Mouse (Mus musculus) bone marrow macrophage, adult 2 months (primary cell): ENCODE results near the gene Sirpa. TPM values are rescaled to one million over a fixed set of nuclear protein-coding genes. Genes with fewer than 3 reads are reported as not detected.

Experiments
- H3K27ac ChIP-seq: 2 replicates; pipeline ENCODE4 v1.5.1; 2012; ENCODE audit warnings: low read depth, low read length; ENCODE audit not compliant: insufficient read depth
- H3K4me1 ChIP-seq: 2 replicates; pipeline ENCODE4 v1.6.1; 2012; ENCODE audit warnings: low read length; ENCODE audit not compliant: control insufficient read depth, insufficient read depth
- H3K4me3 ChIP-seq: 2 replicates; pipeline ENCODE4 v1.5.1; 2012; ENCODE audit warnings: mild to moderate bottlenecking, low read length, moderate library complexity; ENCODE audit not compliant: insufficient read depth
- CTCF ChIP-seq: IDR thresholded peaks from 2 replicates; pipeline ENCODE4 v1.5.1; 2012; ENCODE audit warnings: low read depth, mild to moderate bottlenecking, low read length, moderate library complexity
- POLR2A ChIP-seq: IDR thresholded peaks from 2 replicates; pipeline ENCODE4 v1.6.1; 2012; ENCODE audit warnings: mild to moderate bottlenecking, low read depth, low read length, borderline replicate concordance
- polyA plus RNA-seq: library from polyadenylated mRNA; stranded (reverse); fragments of >200 nt; gene quantifications from 2 replicates; pipeline ENCODE4 v1.2.4, GENCODE M21; 2012; ENCODE audit not compliant: missing spikeins, insufficient read depth, insufficient read length

Gene Sirpa
- polyA plus RNA-seq, 1 experiment = 1,400 TPM

- TF ChIP-seq POLR2A = no peak
- TF ChIP-seq CTCF = no peak
- H3K27ac ChIP-seq = peak overlapping the region; percentile 100
- H3K4me1 ChIP-seq = peaks cover 50% of the 10 kb centered on the region
- peak overlapping the region; percentile 75 for H3K4me3 ChIP-seq
Measured at GRCm38 (mm10) chr2:129596555-129597172, 4.0 kb downstream of the Sirpa start.

GRCm38 (mm10) chr2:129597581-129597980 lies 4.9 kb downstream of the Sirpa start:
- Histone ChIP-seq H3K27ac (peak overlapping the region; percentile 100), H3K4me3 (peak overlapping the region; percentile 75), H3K4me1 (peaks cover 54% of the 10 kb centered on the region)
- TF ChIP-seq CTCF = no peak
- no peak for TF ChIP-seq POLR2A

DNA sequence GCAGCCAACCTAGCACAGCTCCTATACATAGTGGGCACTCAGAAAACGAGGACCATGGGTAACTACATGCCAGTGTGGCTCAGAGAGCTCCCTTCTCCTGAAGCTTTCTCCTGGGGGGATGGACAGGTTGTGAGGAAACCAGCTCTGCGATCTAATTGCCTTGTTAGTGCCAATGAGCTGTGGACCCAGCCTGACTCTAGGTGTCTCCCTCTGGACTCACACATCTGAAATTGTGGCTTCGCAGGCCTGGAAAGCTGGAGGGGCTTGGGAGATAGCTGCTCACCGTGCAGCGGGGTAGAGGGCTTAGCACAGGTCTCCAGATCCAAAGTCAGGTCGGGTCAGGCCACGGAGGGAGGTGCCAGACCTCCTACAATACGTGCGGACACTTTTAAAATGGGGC lies 5.5 kb downstream of the Sirpa start:
- Histone ChIP-seq H3K4me1 (peaks cover 59% of the 10 kb centered on the region), H3K27ac (peak overlapping the region; percentile 100), H3K4me3 (peak overlapping the region; percentile 75)
- TF ChIP-seq POLR2A (no peak), CTCF (no peak)

DNA sequence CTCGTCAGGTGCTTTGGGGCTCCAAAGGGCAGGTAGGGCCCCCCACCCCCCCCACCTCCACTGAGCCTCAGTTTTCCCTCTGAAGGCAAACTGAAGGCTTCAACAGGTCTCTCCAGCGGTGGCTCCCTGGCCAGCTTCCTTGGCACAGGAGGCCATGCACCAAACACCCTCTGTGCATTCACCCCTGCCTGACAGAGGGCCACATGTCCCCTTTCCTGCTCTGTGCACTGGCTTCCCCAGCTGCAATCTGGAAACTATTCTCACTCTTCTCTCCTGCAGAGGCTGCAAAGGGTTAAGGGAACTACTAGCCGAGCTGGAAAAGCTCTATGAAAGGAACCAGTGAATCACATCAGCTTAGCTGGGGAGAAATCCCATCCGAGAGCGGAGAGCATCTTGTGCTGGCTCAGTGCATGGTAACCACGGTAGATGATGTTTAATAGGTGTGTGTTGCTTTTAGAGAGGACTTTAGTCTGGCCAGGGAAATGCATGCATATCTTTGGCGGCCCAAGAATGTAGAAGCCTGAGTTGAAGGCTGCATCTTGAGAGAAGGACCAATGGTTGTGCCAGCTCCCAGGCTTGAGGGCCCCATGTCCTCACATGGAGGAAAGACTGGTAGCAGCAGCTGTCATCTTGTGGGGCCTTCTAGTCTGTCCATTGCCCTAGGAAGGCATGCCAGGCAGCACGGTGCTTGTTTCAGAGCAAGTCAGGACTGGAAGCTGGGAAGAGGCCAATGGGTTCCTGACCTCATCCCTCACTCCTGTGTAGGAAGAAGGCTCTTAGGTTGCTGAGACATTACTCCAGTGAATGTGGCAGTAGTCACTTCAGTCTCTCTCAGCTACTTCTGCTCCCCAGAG lies 6.8 kb downstream of the Sirpa start:
- TF ChIP-seq CTCF (no peak), POLR2A (no peak)
- peak overlapping the region; percentile 75 for H3K4me3 ChIP-seq
- peak overlapping the region; percentile 100 for H3K27ac ChIP-seq
- H3K4me1 ChIP-seq = peaks cover 71% of the 10 kb centered on the region

DNA sequence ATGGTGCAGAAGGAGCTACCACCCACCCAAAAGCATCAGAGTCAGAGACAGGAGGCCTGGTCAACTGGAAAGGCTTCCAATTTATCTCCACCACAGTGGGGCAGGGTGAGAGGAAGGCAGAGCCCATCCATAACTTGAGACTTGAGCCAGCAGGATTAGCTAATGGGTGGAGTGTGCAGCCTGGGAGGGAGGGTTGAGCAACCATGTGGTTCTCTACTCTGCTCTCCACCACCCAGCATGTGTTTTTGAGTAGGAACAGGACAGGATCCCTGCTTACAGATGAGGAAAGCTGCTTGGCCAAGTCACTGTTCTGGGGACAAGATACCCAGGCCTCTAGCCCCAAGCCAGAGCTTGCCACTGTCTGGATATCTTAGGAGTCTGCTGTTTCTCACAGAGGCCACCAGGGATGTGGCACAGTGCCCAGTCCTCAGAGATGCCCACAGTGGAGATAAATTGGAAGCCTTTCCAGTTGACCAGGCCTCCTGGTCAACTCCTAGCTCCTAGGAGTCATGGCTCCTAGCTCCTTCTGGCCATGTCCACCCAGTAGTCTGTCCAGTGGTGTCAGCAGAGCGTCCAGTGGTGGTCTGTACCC lies 8.5 kb downstream of the Sirpa start:
- peaks cover 80% of the 10 kb centered on the region for H3K4me1 ChIP-seq
- peak overlapping the region; percentile 63 for H3K27ac ChIP-seq
- no peak for TF ChIP-seq POLR2A
- no peak for TF ChIP-seq CTCF
- no peak overlapping the region for H3K4me3 ChIP-seq

DNA sequence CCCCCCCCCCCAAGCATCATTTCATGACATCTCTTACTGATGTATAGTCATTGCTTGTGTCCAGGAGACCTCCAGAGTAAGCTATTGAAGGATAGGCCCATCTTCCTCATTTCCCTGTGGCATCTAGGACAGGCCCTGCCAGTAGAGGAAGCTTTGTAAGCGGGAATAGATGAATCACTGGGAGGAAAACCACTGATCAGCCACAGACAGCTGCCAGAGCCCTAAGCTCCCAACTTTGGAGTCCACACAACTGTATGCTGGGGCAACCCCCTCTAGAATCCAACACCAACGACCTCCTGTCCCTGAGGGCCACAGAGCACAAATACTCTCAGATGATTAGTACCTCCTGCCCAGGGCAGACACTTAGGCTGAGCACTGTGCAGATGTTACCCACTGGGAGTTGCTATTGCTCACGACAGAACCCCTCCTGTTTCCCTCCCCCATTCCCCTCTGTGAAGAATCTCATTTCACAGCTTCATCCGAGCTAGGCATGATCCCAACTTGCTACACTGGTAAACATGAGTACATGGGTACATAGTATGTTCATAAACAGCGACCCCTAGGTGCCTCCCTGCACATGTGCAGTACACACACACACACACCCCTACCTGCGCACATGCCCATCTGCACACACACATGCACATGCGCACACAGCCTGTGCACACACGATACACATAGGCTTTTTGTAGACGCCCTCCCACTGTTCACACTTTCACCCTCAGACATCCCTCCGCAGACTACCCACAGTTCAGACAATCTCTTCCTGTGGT lies 9.4 kb downstream of the Sirpa start:
- peak overlapping the region; percentile 63 for H3K27ac ChIP-seq
- TF ChIP-seq POLR2A = no peak
- TF ChIP-seq CTCF = 0 out of 2 replicates have a peak, but pooled peaks have one; percentile 28
- peaks cover 85% of the 10 kb centered on the region for H3K4me1 ChIP-seq
- H3K4me3 ChIP-seq = 0 out of 2 replicates have a peak overlapping the region, but pooled peaks have one; percentile 3

DNA sequence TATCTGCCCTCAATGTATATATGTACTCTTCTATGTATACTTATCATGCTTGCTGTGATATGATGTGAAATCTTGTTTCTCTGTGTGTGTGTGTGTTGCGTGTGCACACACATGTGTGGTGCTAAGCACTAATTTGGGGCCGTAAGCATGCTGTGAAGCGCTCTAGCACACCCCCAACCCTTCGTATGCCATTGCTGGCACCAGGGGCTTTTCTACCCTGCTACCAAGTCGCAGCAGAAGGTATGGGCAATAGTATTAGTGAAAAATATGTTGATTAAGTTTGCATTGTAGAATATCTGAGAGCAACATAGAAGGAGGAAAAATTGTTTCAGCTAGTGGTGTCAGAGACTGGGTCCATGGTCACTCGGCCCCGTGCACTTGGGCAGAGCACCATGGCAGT lies 10.2 kb downstream of the Sirpa start:
- H3K4me3 ChIP-seq = no peak overlapping the region
- no peak for TF ChIP-seq POLR2A
- no peak for TF ChIP-seq CTCF
- H3K27ac ChIP-seq = 0 out of 2 replicates have a peak overlapping the region, but pooled peaks have one; percentile 0
- H3K4me1 ChIP-seq = peaks cover 84% of the 10 kb centered on the region

DNA sequence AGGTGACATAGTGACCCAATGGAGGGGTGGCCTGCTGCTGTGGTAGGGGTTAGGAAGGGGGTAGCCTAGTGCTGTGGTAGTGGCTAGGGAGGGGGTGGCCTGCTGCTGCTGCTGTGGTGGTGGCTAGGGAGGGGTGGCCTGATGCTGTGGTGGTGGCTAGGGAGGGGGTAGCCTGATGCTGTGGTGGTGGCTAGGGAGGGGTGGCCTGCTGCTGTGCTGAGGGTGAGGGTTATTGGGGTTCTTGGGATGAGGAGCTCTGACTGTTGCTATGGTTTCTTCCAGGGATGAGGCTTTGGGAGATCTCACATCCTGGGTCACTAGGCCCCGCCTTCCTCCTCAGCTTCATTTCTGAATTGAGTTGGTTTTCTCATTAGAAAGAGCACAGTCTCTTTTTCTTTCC lies 10.9 kb downstream of the Sirpa start:
- Histone ChIP-seq H3K27ac (0 out of 2 replicates have a peak overlapping the region, but pooled peaks have one; percentile 0), H3K4me1 (peaks cover 77% of the 10 kb centered on the region), H3K4me3 (no peak overlapping the region)
- TF ChIP-seq CTCF (no peak), POLR2A (no peak)

- Histone ChIP-seq H3K4me3 (no peak overlapping the region), H3K4me1 (peaks cover 76% of the 10 kb centered on the region), H3K27ac (no peak overlapping the region)
- TF ChIP-seq POLR2A = no peak
- TF ChIP-seq CTCF = no peak
Measured at GRCm38 (mm10) chr2:129604032-129604431, 11.4 kb downstream of the Sirpa start.
